Mouse (Mus musculus): ENCODE results near the gene Mindy4.

The Mindy4 gene

GRCm38 (mm10) chr6:55344291-55345016 is 141.3 kb downstream of the Mindy4 start:
- DNase-seq, result peak; percentile 93

- peak; percentile 85 for DNase-seq
Measured at GRCm38 (mm10) chr6:55345264-55345663, 142.1 kb downstream of the Mindy4 start.

- peak; percentile 88 for DNase-seq
Measured at GRCm38 (mm10) chr6:55346491-55346890, 143.3 kb downstream of the Mindy4 start.

- peak; percentile 91 for DNase-seq
Measured at GRCm38 (mm10) chr6:55347711-55348571, 144.8 kb downstream of the Mindy4 start.

- no peak for DNase-seq
Measured at GRCm38 (mm10) chr6:55349231-55349630, 146.0 kb downstream of the Mindy4 start.

GRCm38 (mm10) chr6:55350383-55350952 is 147.3 kb downstream of the Mindy4 start:
- peak; percentile 82 for DNase-seq

GRCm38 (mm10) chr6:55351712-55352111 is 148.5 kb downstream of the Mindy4 start:
- DNase-seq, result no peak

GRCm38 (mm10) chr6:55353711-55354445 is 150.7 kb downstream of the Mindy4 start:
- DNase-seq, result peak; percentile 83

GRCm38 (mm10) chr6:55354456-55355117 is 151.4 kb downstream of the Mindy4 start:
- peak; percentile 88 for DNase-seq

GRCm38 (mm10) chr6:55355575-55355974 is 152.4 kb downstream of the Mindy4 start:
- DNase-seq, result no peak

- DNase-seq, result peak; percentile 99
Measured at GRCm38 (mm10) chr6:55356017-55356703, 153.0 kb downstream of the Mindy4 start.

- peak; percentile 90 for DNase-seq
Measured at GRCm38 (mm10) chr6:55356976-55357635, 153.9 kb downstream of the Mindy4 start.

- DNase-seq, result peak; percentile 92
Measured at GRCm38 (mm10) chr6:55357636-55358031, 154.5 kb downstream of the Mindy4 start.

GRCm38 (mm10) chr6:55358731-55359143 is 155.6 kb downstream of the Mindy4 start:
- DNase-seq, result peak; percentile 79

GRCm38 (mm10) chr6:55362663-55363062 is 159.5 kb downstream of the Mindy4 start:
- DNase-seq, result peak; percentile 74

GRCm38 (mm10) chr6:55367126-55367525 is 163.9 kb downstream of the Mindy4 start:
- DNase-seq, result peak; percentile 16
